Mouse (Mus musculus) myocyte (in vitro differentiated cells): ENCODE results near the gene Dhx37. TPM values are rescaled to one million over a fixed set of nuclear protein-coding genes. Genes with fewer than 3 reads are reported as not detected.
"Not testable (repeated sequence)": the region's sequence is repeated elsewhere in the genome, so short reads cannot be mapped to it uniquely, and the experiment has no call there.

ENCODE experiments used
- H3K27me3 ChIP-seq: one replicate; pipeline ENCODE4 v1.6.1; 2011; ENCODE audit not compliant: control insufficient read depth, insufficient read depth, insufficient read length
- H3K36me3 ChIP-seq: one replicate; pipeline ENCODE4 v1.6.1; 2011; ENCODE audit not compliant: control insufficient read depth, insufficient read depth
- H3K4me2 ChIP-seq: one replicate; pipeline ENCODE4 v1.6.1; 2011; ENCODE audit warnings: low read depth, control low read depth
- H3K4me3 ChIP-seq: one replicate; pipeline ENCODE4 v1.5.1; 2011; ENCODE audit warnings: mild to moderate bottlenecking, control low read depth, moderate library complexity
- H3K79me2 ChIP-seq: one replicate; pipeline ENCODE4 v1.6.1; 2011; ENCODE audit not compliant: control insufficient read depth, insufficient read depth
- H3ac ChIP-seq: one replicate; pipeline ENCODE4 v1.6.1; 2011; ENCODE audit not compliant: control insufficient read depth, insufficient read length
- CEBPB ChIP-seq: IDR thresholded peaks from 2 replicates; pipeline ENCODE4 v1.6.1; 2011; ENCODE audit warnings: mild to moderate bottlenecking, moderate library complexity; ENCODE audit not compliant: poor library complexity, insufficient read depth, severe bottlenecking
- E2F4 ChIP-seq: IDR thresholded peaks from one replicate; pipeline ENCODE4 v1.6.1; 2011; ENCODE audit warnings: mild to moderate bottlenecking, control low read depth, moderate library complexity; ENCODE audit not compliant: insufficient read depth
- MAX ChIP-seq: IDR thresholded peaks from one replicate; pipeline ENCODE4 v1.6.1; 2011; ENCODE audit warnings: low read depth, mild to moderate bottlenecking, control low read depth
- MYOD1 ChIP-seq, 3 experiments: IDR thresholded peaks; one replicate each; pipeline ENCODE4 v1.6.1; 2011; ENCODE audit warnings: control low read depth in 2 of 3, low read depth in 2 of 3, mild to moderate bottlenecking in 2 of 3, moderate library complexity in 1 of 3; ENCODE audit not compliant: insufficient read length in 2 of 3, control insufficient read depth in 1 of 3
- MYOG ChIP-seq, 3 experiments: IDR thresholded peaks; one replicate each; pipeline ENCODE4 v1.6.1; 2011; ENCODE audit warnings: control low read depth in 2 of 3, low read depth in 2 of 3, mild to moderate bottlenecking in 2 of 3; ENCODE audit not compliant: insufficient read length in 2 of 3, control insufficient read depth in 1 of 3, insufficient read depth in 1 of 3
- POLR2A ChIP-seq: IDR thresholded peaks from one replicate; pipeline ENCODE4 v1.6.1; 2011; ENCODE audit warnings: low read depth, mild to moderate bottlenecking, control low read depth, moderate library complexity; ENCODE audit not compliant: insufficient read length
- POLR2AphosphoS2 ChIP-seq: IDR thresholded peaks from one replicate; pipeline ENCODE4 v1.6.1; 2011; ENCODE audit warnings: low read depth, control low read depth; ENCODE audit not compliant: insufficient read length
- REST ChIP-seq: IDR thresholded peaks from one replicate; pipeline ENCODE4 v1.6.1; 2011; ENCODE audit warnings: mild to moderate bottlenecking, control low read depth, moderate library complexity; ENCODE audit not compliant: insufficient read depth, insufficient read length
- SRF ChIP-seq: IDR thresholded peaks from one replicate; pipeline ENCODE4 v1.6.1; 2011; ENCODE audit warnings: low read depth; ENCODE audit not compliant: control insufficient read depth, insufficient read length
- TCF12 ChIP-seq: IDR thresholded peaks from one replicate; pipeline ENCODE4 v1.6.1; 2011; ENCODE audit warnings: mild to moderate bottlenecking, control low read depth; ENCODE audit not compliant: poor library complexity, insufficient read depth, severe bottlenecking
- TCF3 ChIP-seq: IDR thresholded peaks from one replicate; pipeline ENCODE4 v1.6.1; 2011; ENCODE audit warnings: low read depth, control low read depth; ENCODE audit not compliant: insufficient read length
- USF1 ChIP-seq: IDR thresholded peaks from one replicate; pipeline ENCODE4 v1.6.1; 2011; ENCODE audit warnings: low read depth, mild to moderate bottlenecking, control low read depth, moderate library complexity
- polyA plus RNA-seq: library from polyadenylated mRNA; unstranded; fragments of >200 nt; fragmentation: generic; extraction: Trizol; gene quantifications from one replicate; pipeline ENCODE4 v1.2.1, GENCODE M21; 2012; ENCODE audit warnings: missing spikeins

Gene Dhx37
- polyA plus RNA-seq, 1 experiment: 17.2 TPM

DNA sequence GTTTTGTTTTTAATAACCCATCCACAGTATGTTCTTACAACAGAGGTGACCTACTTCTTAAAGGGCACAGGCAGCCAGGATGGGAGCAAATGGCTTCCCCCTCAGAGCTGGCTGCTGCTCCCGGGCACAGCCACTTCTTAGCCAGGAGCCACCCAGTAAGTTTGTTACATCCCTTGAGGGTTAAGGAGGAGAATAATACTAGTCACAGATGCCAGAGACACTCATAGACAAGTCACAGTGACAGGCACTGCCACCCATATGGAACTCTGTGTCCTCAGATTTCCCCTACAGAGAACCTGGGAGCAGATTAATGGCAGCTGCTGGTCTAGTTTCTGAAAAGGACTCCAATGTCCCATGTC lies 41.3 kb downstream of the Dhx37 start:
- H3K4me3 ChIP-seq: peak overlapping the region; percentile 100
- H3K4me2 ChIP-seq: peak overlapping the region; percentile 97
- TF ChIP-seq MYOD1 (IDR thresholded peaks at IDR 0.05; ENCODE audit: control insufficient read depth in 1 of 3, insufficient read length in 2 of 3, low read depth in 2 of 3): peak in 1 of 3 experiments; percentile 28
- TF ChIP-seq MAX: no peak
- TF ChIP-seq MYOG (IDR thresholded peaks at IDR 0.05; ENCODE audit: control insufficient read depth in 1 of 3, insufficient read depth in 1 of 3, insufficient read length in 2 of 3, low read depth in 2 of 3): peak in 1 of 3 experiments; percentile 51

GRCm38 (mm10) chr5:125392176-125392575 lies 41.7 kb downstream of the Dhx37 start:
- H3K27me3 ChIP-seq, H3K36me3 ChIP-seq, H3ac ChIP-seq: not testable (repeated sequence)
- Histone ChIP-seq H3K4me2 (peak overlapping the region; percentile 97), H3K79me2 (peaks cover 26% of the 10 kb centered on the region), H3K4me3 (peak overlapping the region; percentile 100)

More for the DNA sequence above, 41.3 kb downstream of the Dhx37 start:
- no peak overlapping the region for H3ac ChIP-seq
- peaks cover 10% of the 10 kb centered on the region for H3K36me3 ChIP-seq
- no peaks in the 10 kb centered on the region for H3K27me3 ChIP-seq
- H3K79me2 ChIP-seq: peaks cover 26% of the 10 kb centered on the region

- H3K4me2 ChIP-seq: peak overlapping the region; percentile 97
- H3K4me3 ChIP-seq: peak overlapping the region; percentile 100
- TF ChIP-seq POLR2A: no peak
- peak; percentile 7 for TF ChIP-seq MAX
- no peak for TF ChIP-seq E2F4
- TF ChIP-seq TCF3: no peak
- TF ChIP-seq REST: no peak
- TF ChIP-seq MYOG (IDR thresholded peaks at IDR 0.05; ENCODE audit: control insufficient read depth in 1 of 3, insufficient read depth in 1 of 3, insufficient read length in 2 of 3, low read depth in 2 of 3): no peak
- TF ChIP-seq POLR2AphosphoS2: no peak
- TF ChIP-seq CEBPB: no peak
- TF ChIP-seq TCF12: peak; percentile 2
- no peak for TF ChIP-seq MYOD1 (IDR thresholded peaks at IDR 0.05; ENCODE audit: control insufficient read depth in 1 of 3, insufficient read length in 2 of 3, low read depth in 2 of 3)
- TF ChIP-seq USF1: peak; percentile 65
- TF ChIP-seq SRF: peak; percentile 97
- no peak overlapping the region for H3ac ChIP-seq
- no peaks in the 10 kb centered on the region for H3K27me3 ChIP-seq
- H3K36me3 ChIP-seq: peaks cover 10% of the 10 kb centered on the region
- peaks cover 26% of the 10 kb centered on the region for H3K79me2 ChIP-seq
Observed at GRCm38 (mm10) chr5:125391609-125392008, 42.3 kb downstream of the Dhx37 start.

DNA sequence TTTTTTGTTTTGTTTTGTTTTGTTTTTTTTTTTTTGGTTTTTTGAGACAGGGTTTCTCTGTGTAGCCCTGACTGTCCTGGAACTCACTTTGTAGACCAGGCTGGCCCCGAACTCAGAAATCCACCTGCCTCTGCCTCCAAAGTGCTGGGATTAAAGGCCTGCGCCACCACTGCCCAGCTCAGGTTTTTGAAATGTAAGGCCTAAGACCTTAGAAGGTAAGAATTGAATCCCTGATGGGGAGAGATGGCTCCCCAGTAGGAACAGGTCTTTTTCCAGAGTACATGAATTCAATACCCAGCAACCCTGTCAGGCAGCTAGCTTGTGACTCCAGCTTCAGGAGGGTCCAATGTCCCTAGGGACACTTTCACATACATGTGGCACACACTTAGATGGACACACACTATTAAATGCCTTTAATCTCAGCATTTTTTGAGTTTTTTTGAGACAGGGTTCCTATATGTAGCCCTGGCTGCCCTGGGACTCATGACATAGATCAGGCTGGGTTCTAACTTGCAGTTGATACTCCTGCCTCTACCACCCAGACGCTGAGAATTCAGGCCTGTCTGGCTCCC lies 42.9 kb downstream of the Dhx37 start:
- Histone ChIP-seq H3K79me2 (peaks cover 27% of the 10 kb centered on the region), H3K27me3 (no peaks in the 10 kb centered on the region), H3ac (no peak overlapping the region), H3K4me3 (peak overlapping the region; percentile 100), H3K36me3 (peaks cover 11% of the 10 kb centered on the region), H3K4me2 (peak overlapping the region; percentile 97)
- TF ChIP-seq TCF12 (no peak), POLR2A (no peak), REST (no peak), MYOG (IDR thresholded peaks at IDR 0.05; ENCODE audit: control insufficient read depth in 1 of 3, insufficient read depth in 1 of 3, insufficient read length in 2 of 3, low read depth in 2 of 3) (no peak), TCF3 (no peak)

DNA sequence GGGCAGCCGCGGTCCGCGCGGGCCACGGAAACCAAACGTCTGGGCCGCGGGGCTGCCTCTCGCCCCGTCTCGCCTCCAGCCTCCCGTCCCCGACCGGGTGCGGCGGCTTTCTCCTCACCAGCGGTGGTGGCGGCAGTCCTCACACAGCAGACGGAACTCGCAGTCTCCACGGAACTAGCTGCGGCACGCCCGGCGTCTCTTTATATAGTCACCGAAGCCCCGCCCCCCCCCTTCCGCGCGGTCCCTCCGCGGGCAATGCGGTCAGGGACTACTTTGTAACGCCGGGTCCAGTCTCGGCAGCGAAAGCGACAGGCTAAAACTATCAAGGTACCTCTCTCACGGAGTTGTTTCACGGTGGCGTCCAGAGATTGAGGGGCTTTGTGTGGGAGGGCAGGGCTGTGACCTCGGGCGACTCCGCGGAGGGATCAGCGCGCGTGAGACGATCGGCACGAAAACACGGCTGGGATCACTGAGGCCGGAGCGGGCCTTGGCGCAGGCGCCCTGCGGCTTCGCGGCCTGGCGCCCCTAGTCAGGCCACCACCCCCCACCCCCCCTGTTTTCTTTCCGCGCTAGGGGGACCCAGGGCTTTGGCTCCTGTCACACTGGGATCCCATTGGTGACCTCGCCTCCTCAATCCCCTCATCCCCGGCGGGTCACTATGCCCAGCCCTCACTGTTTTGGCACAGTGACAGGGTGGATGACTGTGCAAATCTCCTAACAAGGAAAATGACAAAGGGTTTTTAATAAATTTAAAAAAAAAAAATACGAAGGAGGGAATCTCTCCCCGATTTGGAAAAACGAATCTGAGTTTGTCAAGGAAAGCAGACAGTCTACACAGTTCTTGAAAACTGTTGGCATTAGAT lies 44.1 kb downstream of the Dhx37 start, which contains the start of gene Ubc:
Gene Ubc, minus strand, starts transcription at position 624 of the 863 bp plus-strand sequence.
- H3K27me3 ChIP-seq: no peaks in the 10 kb centered on the region
- TF ChIP-seq E2F4 (no peak), SRF (peak; percentile 31), MAX (no peak), CEBPB (no peak), TCF12 (no peak), MYOG (IDR thresholded peaks at IDR 0.05; ENCODE audit: control insufficient read depth in 1 of 3, insufficient read depth in 1 of 3, insufficient read length in 2 of 3, low read depth in 2 of 3) (peak in 2 of 3 experiments; percentile 24 to 59), MYOD1 (IDR thresholded peaks at IDR 0.05; ENCODE audit: control insufficient read depth in 1 of 3, insufficient read length in 2 of 3, low read depth in 2 of 3) (peak in 1 of 3 experiments; percentile 35), POLR2AphosphoS2 (peak; percentile 97), USF1 (no peak), POLR2A (peak; percentile 95), TCF3 (no peak), REST (peak; percentile 67)
- peak within 1 kb of the TSS; percentile 93 for H3ac ChIP-seq
- peaks cover 39% of the 10 kb centered on the region for H3K79me2 ChIP-seq
- H3K4me3 ChIP-seq: peak within 1 kb of the TSS; percentile 100
- peaks cover 22% of the 10 kb centered on the region for H3K36me3 ChIP-seq
- peak within 1 kb of the TSS; percentile 97 for H3K4me2 ChIP-seq
